Mouse (Mus musculus): ENCODE measurements around the gene Nfia. TPM values are rescaled to one million over a fixed set of nuclear protein-coding genes. Genes with fewer than 3 reads are reported as not detected.

Nfia gene
- polyA plus RNA-seq, 1 experiment from 2014 or later, result 15.9 TPM

DNA sequence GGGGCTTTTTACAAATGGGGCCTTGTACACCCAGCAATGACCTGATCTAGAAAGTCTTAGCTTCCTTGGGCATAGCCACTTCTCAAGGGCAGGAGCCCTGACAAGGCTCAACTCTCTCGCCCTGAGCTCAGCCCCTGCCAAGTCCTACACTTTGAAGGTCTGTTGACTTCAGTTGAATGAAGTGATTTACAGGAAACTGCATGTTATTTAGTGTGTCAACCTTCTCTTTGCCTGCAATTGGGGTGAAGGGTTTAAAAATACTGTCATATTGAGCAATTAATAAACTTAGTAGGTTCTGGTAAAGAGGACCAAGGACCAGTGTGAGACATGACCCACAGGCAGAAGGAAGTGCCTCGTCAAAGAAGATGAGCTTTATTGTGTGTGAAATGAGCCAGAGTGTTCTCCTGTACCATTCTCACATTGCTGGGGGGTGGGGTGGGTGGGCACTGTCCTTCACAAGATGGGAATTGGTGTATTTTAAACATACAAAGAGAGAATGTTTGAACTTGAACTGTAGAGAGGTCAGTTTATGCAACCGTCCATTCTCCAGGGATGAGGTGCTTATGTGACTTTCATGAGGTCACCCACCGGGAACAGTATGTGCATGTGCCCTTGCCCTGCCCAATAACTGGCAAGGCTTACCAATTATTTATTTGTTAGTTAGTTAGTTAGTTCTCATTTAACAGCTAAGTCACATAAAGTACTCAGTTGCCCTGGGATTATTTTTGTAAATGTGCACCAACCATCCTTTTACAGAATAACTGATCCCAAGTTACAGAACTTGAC is 48.1 kb downstream of the Nfia start:
- Histone ChIP-seq H3K27me3 (replicated peaks; ENCODE audit: control insufficient read depth, insufficient read depth, low read length) (no peaks in the 10 kb centered on the region), H3K9me3 (ENCODE audit: control insufficient read depth) (no peaks in the 10 kb centered on the region), H3K4me1 (replicated peaks; ENCODE audit: control insufficient read depth, insufficient read depth, low read length) (no peaks in the 10 kb centered on the region), H3K4me3 (ENCODE audit: low read depth, low read length) (no peak overlapping the region), H3K9ac (ENCODE audit: low read depth, low read length) (no peak overlapping the region), H3K4me2 (replicated peaks; ENCODE audit: low read depth) (no peak overlapping the region), H3K27ac (ENCODE audit: low read depth, low read length) (no peak overlapping the region), H3K36me3 (ENCODE audit: control insufficient read depth, insufficient read depth) (no peaks in the 10 kb centered on the region)
- no peak for ATAC-seq
- no peak for TF ChIP-seq CTCF (IDR thresholded peaks at IDR 0.05; ENCODE audit: low read depth)
- WGBS, result 77% methylated on average over 4 of the region's 4 CpGs

GRCm38 (mm10) chr4:97821556-97822251 is 49.2 kb downstream of the Nfia start:
- no peak for ATAC-seq
- Histone ChIP-seq H3K9ac (ENCODE audit: low read depth, low read length) (no peak overlapping the region), H3K4me1 (replicated peaks; ENCODE audit: control insufficient read depth, insufficient read depth, low read length) (no peaks in the 10 kb centered on the region)

GRCm38 (mm10) chr4:97823512-97823911 is 51.0 kb downstream of the Nfia start:
- no peak for ATAC-seq
- Histone ChIP-seq H3K27me3 (replicated peaks; ENCODE audit: control insufficient read depth, insufficient read depth, low read length) (no peaks in the 10 kb centered on the region), H3K9ac (ENCODE audit: low read depth, low read length) (no peak overlapping the region), H3K4me1 (replicated peaks; ENCODE audit: control insufficient read depth, insufficient read depth, low read length) (no peaks in the 10 kb centered on the region), H3K4me2 (replicated peaks; ENCODE audit: low read depth) (no peak overlapping the region), H3K27ac (ENCODE audit: low read depth, low read length) (no peak overlapping the region), H3K9me3 (ENCODE audit: control insufficient read depth) (no peaks in the 10 kb centered on the region), H3K36me3 (ENCODE audit: control insufficient read depth, insufficient read depth) (no peaks in the 10 kb centered on the region), H3K4me3 (ENCODE audit: low read depth, low read length) (no peak overlapping the region)
- WGBS, result 86% methylated on average over 6 of the region's 6 CpGs
- TF ChIP-seq CTCF (IDR thresholded peaks at IDR 0.05; ENCODE audit: low read depth), result no peak

More at GRCm38 (mm10) chr4:97821556-97822251, 49.2 kb downstream of the Nfia start:
- Histone ChIP-seq H3K36me3 (ENCODE audit: control insufficient read depth, insufficient read depth) (no peaks in the 10 kb centered on the region), H3K27me3 (replicated peaks; ENCODE audit: control insufficient read depth, insufficient read depth, low read length) (no peaks in the 10 kb centered on the region), H3K27ac (ENCODE audit: low read depth, low read length) (no peak overlapping the region), H3K4me3 (ENCODE audit: low read depth, low read length) (no peak overlapping the region), H3K4me2 (replicated peaks; ENCODE audit: low read depth) (no peak overlapping the region), H3K9me3 (ENCODE audit: control insufficient read depth) (no peaks in the 10 kb centered on the region)
- 76% methylated on average over 4 of the region's 4 CpGs for WGBS
- no peak for TF ChIP-seq CTCF (IDR thresholded peaks at IDR 0.05; ENCODE audit: low read depth)

DNA sequence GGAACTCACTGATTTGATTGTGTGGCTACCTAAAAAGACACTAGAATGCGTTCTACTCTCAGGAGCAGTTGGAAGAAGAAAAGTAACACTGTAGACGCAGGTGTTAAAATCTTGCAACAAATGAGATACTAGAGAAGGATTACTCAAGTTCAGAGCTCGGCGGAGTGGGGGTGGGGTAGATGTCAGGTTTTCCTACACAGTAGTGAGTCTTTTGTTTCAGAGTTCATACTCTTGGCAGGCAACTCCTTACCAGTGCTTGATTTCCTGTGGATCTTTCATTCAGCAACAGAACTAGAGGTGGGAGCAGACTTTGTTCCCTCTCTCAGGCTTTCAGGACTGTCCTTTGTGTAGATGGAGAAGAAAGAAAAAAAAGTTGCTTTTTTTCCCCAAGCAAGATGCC is 51.9 kb downstream of the Nfia start:
- H3K27me3 ChIP-seq (replicated peaks; ENCODE audit: control insufficient read depth, insufficient read depth, low read length), result no peaks in the 10 kb centered on the region
- H3K36me3 ChIP-seq (ENCODE audit: control insufficient read depth, insufficient read depth), result no peaks in the 10 kb centered on the region
- no peak overlapping the region for H3K27ac ChIP-seq (ENCODE audit: low read depth, low read length)
- H3K4me1 ChIP-seq (replicated peaks; ENCODE audit: control insufficient read depth, insufficient read depth, low read length), result no peaks in the 10 kb centered on the region
- TF ChIP-seq CTCF (IDR thresholded peaks at IDR 0.05; ENCODE audit: low read depth), result no peak
- 65% methylated on average over 4 of the region's 4 CpGs for WGBS
- H3K4me3 ChIP-seq (ENCODE audit: low read depth, low read length), result no peak overlapping the region
- no peak overlapping the region for H3K9ac ChIP-seq (ENCODE audit: low read depth, low read length)
- H3K4me2 ChIP-seq (replicated peaks; ENCODE audit: low read depth), result no peak overlapping the region
- H3K9me3 ChIP-seq (ENCODE audit: control insufficient read depth), result no peaks in the 10 kb centered on the region
- no peak for ATAC-seq

- no peaks in the 10 kb centered on the region for H3K9me3 ChIP-seq (ENCODE audit: control insufficient read depth)
- no peak for TF ChIP-seq CTCF (IDR thresholded peaks at IDR 0.05; ENCODE audit: low read depth)
- H3K27me3 ChIP-seq (replicated peaks; ENCODE audit: control insufficient read depth, insufficient read depth, low read length), result no peaks in the 10 kb centered on the region
- H3K27ac ChIP-seq (ENCODE audit: low read depth, low read length), result no peak overlapping the region
- H3K4me1 ChIP-seq (replicated peaks; ENCODE audit: control insufficient read depth, insufficient read depth, low read length), result no peaks in the 10 kb centered on the region
- H3K4me2 ChIP-seq (replicated peaks; ENCODE audit: low read depth), result no peak overlapping the region
- no peak overlapping the region for H3K4me3 ChIP-seq (ENCODE audit: low read depth, low read length)
- no peak for ATAC-seq
- H3K36me3 ChIP-seq (ENCODE audit: control insufficient read depth, insufficient read depth), result no peaks in the 10 kb centered on the region
- WGBS, result 80% methylated on average over 4 of the region's 4 CpGs
- H3K9ac ChIP-seq (ENCODE audit: low read depth, low read length), result no peak overlapping the region
Measured at GRCm38 (mm10) chr4:97825432-97825831, 52.9 kb downstream of the Nfia start.

DNA sequence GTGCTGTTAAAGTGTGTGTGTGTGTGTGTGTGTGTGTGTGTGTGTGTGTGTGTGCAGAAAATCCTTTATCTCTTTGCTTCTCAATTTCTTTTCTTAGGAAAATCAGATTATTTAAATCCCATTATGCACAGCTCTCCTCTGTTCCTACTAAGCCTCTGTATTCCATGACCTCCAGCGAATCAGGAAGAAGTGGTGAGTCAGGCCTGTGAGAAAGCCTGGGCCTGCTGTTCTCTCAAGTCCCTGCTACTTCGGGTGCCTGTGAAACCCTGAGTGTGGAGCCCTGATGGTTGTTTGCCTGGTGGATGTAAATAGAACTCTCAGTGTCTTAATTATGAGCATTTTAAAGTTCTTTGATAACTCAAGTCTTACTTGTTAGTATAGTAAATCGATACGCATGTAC is 53.3 kb downstream of the Nfia start:
- Histone ChIP-seq H3K4me3 (ENCODE audit: low read depth, low read length) (no peak overlapping the region), H3K27ac (ENCODE audit: low read depth, low read length) (no peak overlapping the region), H3K36me3 (ENCODE audit: control insufficient read depth, insufficient read depth) (no peaks in the 10 kb centered on the region), H3K4me2 (replicated peaks; ENCODE audit: low read depth) (no peak overlapping the region), H3K27me3 (replicated peaks; ENCODE audit: control insufficient read depth, insufficient read depth, low read length) (no peaks in the 10 kb centered on the region), H3K9ac (ENCODE audit: low read depth, low read length) (no peak overlapping the region), H3K4me1 (replicated peaks; ENCODE audit: control insufficient read depth, insufficient read depth, low read length) (no peaks in the 10 kb centered on the region), H3K9me3 (ENCODE audit: control insufficient read depth) (no peaks in the 10 kb centered on the region)
- no peak for TF ChIP-seq CTCF (IDR thresholded peaks at IDR 0.05; ENCODE audit: low read depth)
- WGBS, result 74% methylated on average over 4 of the region's 4 CpGs
- no peak for ATAC-seq

All from intestine, postnatal 0 days (tissue).